Mouse (Mus musculus) bone marrow, adult 2 months (tissue): ENCODE results near the gene Gpr35.

ENCODE experiments used
- CTCF ChIP-seq: fragments of 200-500 bp; IDR thresholded peaks from 2 replicates; pipeline ENCODE4 v1.5.1; 2011; ENCODE audit warnings: low read length, control low read depth; ENCODE audit not compliant: control insufficient read depth, insufficient read depth
- POLR2A ChIP-seq: fragments of 200-500 bp; IDR thresholded peaks from 2 replicates; pipeline ENCODE4 v1.6.1; 2011; ENCODE audit warnings: low read depth, mild to moderate bottlenecking, control low read depth, low read length, borderline replicate concordance; ENCODE audit not compliant: control insufficient read depth

DNA sequence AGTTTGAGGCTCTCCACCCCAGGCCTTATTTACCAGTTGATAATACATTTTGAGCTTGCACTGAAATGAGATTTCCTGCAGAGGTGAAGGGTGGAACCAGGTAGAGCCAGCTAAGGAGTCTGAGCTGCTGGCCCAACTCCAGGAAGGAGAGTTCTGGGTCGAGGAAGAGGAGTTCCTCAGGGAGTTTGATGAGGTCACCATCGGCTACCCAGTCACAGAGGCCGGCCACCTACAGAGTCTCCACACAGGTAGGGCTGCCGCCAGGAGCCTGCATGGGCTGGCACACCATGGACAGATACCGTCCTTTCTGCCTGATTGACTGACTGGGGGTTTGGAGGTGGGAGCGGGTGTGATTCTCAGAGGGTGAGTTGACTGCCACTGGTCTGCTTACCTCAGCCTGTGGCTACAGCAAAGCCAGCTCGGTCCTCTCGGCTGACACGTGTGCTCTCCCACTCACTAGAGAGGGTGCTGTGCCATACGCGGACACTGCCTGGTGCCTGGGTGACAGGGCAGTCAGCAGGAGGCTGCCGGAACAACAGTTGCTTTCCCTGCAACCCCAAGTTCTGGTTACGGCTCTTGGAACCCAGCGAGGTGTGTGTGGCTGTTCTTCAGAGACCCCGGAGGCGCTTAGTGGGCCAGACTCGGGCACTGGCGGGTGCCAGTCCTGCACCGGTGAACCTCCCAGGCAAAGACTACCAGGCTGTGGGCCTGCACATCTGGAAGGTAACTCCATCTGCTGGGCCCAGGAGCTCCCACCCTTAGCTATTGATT lies 7.3 kb upstream of the Gpr35 start:
- TF ChIP-seq CTCF (no peak), POLR2A (no peak)
